Mouse (Mus musculus): Measurements from ENCODE around the gene Prl2b1. TPM values are rescaled to one million over a fixed set of nuclear protein-coding genes. Genes with fewer than 3 reads are reported as not detected.

Prl2b1 gene
- polyA plus RNA-seq (2017; shearing (Covaris generic)) = not detected

DNA sequence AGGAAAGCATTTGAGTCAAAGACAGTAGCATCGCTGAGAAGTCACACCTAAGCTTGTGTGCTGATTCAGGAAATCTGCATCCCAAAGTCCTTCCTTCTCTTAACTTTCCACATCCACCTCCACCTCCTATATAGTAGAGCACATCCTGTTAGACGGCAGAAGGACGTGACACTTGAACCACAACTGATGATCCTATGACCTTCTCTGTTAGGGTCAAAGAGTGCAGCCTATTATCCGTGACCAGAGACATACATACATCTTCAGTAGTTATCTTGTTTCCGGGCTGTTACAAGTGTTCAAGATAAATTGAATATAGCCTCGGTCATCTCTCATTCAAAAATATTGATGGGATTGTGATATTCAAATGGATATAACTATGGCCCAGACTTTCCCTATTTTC is at the start of gene Prl2b1:
Gene Prl2b1 (minus strand): TSS at position 101 of the 400 bp plus-strand sequence.

DNA sequence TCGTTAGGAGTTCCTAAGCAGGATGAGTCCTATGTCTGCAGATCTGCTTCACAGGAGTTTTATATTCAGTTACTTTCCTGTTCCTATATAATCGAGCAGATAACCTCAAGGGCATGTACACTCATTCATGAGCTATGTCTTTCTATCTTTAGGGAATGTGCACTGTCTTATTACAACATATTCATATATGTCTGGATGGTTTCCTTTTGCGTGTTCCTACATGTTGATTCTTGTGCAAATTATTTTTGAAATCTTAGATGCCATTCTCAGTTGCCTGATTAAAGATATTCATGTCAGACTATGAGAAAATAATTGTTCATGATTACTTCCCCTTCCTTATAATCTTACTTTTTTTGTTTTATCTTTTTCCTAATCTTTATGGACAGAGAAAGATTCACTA is 47.9 kb upstream of the Prl2b1 start, which contains the start of gene Prl8a6:
Gene Prl8a6 (minus strand): TSS at position 101 of the 400 bp plus-strand sequence.

DNA sequence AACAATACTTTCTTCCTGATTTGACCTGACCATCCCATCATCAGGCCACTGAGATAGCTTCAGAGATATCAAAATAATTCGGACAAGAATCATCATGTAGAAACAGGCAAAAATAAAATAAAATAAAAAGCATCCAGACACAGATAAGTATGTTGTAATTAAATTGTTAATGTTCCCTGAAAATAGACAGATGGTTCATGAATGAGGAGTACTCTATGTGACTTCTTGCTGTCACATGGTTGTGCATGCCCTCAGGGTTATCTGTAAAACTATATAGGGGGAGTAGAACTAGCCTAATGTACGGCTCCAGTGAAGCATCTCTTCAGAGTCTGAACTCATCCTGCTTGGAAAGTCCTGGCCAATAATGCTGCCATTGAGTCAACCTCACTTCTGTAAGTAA is 45.3 kb downstream of the Prl2b1 start, which contains the start of gene Prl8a2:
Gene Prl8a2 (plus strand): TSS at position 301 of the 400 bp plus-strand sequence.

Other genes with a start within 250 kb of the Prl2b1 start
- gene Prl3d3, start 234.1 kb downstream of the Prl2b1 start, polyA plus RNA-seq (2017; shearing (Covaris generic)) = not detected
- not detected for gene Prl3c1, start 194.2 kb downstream of the Prl2b1 start, polyA plus RNA-seq (2017; shearing (Covaris generic))
- not detected for gene Prl3b1, start 149.0 kb downstream of the Prl2b1 start, polyA plus RNA-seq (2017; shearing (Covaris generic))
- not detected for gene Prl3a1, start 131.4 kb downstream of the Prl2b1 start, polyA plus RNA-seq (2017; shearing (Covaris generic))
- gene Prl6a1, start 78.2 kb downstream of the Prl2b1 start, polyA plus RNA-seq (2017; shearing (Covaris generic)) = 0.60 TPM
- not detected for gene Prl8a2, start 45.2 kb downstream of the Prl2b1 start, polyA plus RNA-seq (2017; shearing (Covaris generic))
- gene Prl8a6, start 47.8 kb upstream of the Prl2b1 start, polyA plus RNA-seq (2017; shearing (Covaris generic)) = not detected
- not detected for gene Prl8a8, start 122.4 kb upstream of the Prl2b1 start, polyA plus RNA-seq (2017; shearing (Covaris generic))
- not detected for gene Prl8a9, start 173.8 kb upstream of the Prl2b1 start, polyA plus RNA-seq (2017; shearing (Covaris generic))
- gene Prl8a1, start 191.3 kb upstream of the Prl2b1 start, polyA plus RNA-seq (2017; shearing (Covaris generic)) = not detected
- not detected for gene Prl7b1, start 219.7 kb upstream of the Prl2b1 start, polyA plus RNA-seq (2017; shearing (Covaris generic))